Mouse (Mus musculus) embryonic facial prominence, embryonic 15.5 days (tissue): ENCODE results near the gene Atp8b5. TPM values are rescaled to one million over a fixed set of nuclear protein-coding genes. Genes with fewer than 3 reads are reported as not detected.
A peak's percentile ranks its signal among the peaks of the same experiment; 100 is the strongest.

Source experiments
- ATAC-seq: fragments of 200-750 bp; cut with Nextera tagmentation; 2 replicates; pipeline ENCODE4 v1.8.0; 2017; ENCODE audit warnings: low read depth, moderate TSS enrichment; ENCODE audit not compliant: insufficient number of reproducible peaks, low FRiP score, low TSS enrichment
- H3K27ac ChIP-seq: fragments of 300-500 bp; sonication (generic); replicated peaks from 2 replicates; pipeline ENCODE4 v1.5.1; 2015; ENCODE audit warnings: mild to moderate bottlenecking, inconsistent platforms
- H3K27me3 ChIP-seq: fragments of 300-500 bp; sonication (generic); 2 replicates; pipeline ENCODE4 v1.6.1; 2015; ENCODE audit warnings: inconsistent platforms
- H3K36me3 ChIP-seq: fragments of 300-500 bp; sonication (generic); 2 replicates; pipeline ENCODE4 v1.6.1; 2015; ENCODE audit warnings: mild to moderate bottlenecking, inconsistent platforms
- H3K4me1 ChIP-seq: fragments of 300-500 bp; sonication (generic); 2 replicates; pipeline ENCODE4 v1.6.1; 2015; ENCODE audit warnings: inconsistent platforms
- H3K4me2 ChIP-seq: fragments of 300-500 bp; sonication (generic); replicated peaks from 2 replicates; pipeline ENCODE4 v1.6.1; 2015; ENCODE audit warnings: mild to moderate bottlenecking, inconsistent platforms
- H3K4me3 ChIP-seq: fragments of 300-500 bp; sonication (generic); replicated peaks from 2 replicates; pipeline ENCODE4 v1.5.1; 2015; ENCODE audit warnings: mild to moderate bottlenecking, inconsistent platforms
- H3K9ac ChIP-seq: fragments of 300-500 bp; sonication (generic); 2 replicates; pipeline ENCODE4 v1.6.1; 2015; ENCODE audit warnings: inconsistent platforms
- H3K9me3 ChIP-seq: fragments of 300-500 bp; sonication (generic); replicated peaks from 2 replicates; pipeline ENCODE4 v1.6.1; 2016; ENCODE audit warnings: inconsistent platforms
- WGBS: fragments of 180-500 bp; shearing (Covaris S2); methylation state at CpG from one replicate; pipeline ENCODE4 v1.1.7; 2015; 5-methylcytosine and 5-hydroxymethylcytosine counted together
- polyA plus RNA-seq: library from polyadenylated mRNA; unstranded; fragments of >200 nt; fragmentation: Nextera tagmentation; extraction: Ambion mirVana; gene quantifications from 2 replicates; pipeline ENCODE4 v1.2.1, GENCODE M21; 2015

Atp8b5 gene
- polyA plus RNA-seq, 1 experiment from 2014 or later: 0.63 TPM

GRCm38 (mm10) chr4:43383246-43384082 lies 116.5 kb downstream of the Atp8b5 start:
- Histone ChIP-seq H3K4me2 (peak overlapping the region; percentile 90; the same call in 1 of the 2 replicates), H3K9me3 (no peaks in the 10 kb centered on the region), H3K9ac (no peak overlapping the region), H3K27me3 (no peaks in the 10 kb centered on the region; the same call in 1 of the 2 replicates), H3K27ac (no peak overlapping the region), H3K4me1 (peaks cover 24% of the 10 kb centered on the region), H3K4me3 (peak overlapping the region; percentile 80), H3K36me3 (no peaks in the 10 kb centered on the region)
- no peak for ATAC-seq
- WGBS: 58% methylated on average over 11 of the region's 11 CpGs

GRCm38 (mm10) chr4:43384083-43384460 lies 117.1 kb downstream of the Atp8b5 start:
- H3K4me3 ChIP-seq: no peak overlapping the region
- no peak overlapping the region for H3K27ac ChIP-seq
- WGBS: 86% methylated on average over 5 of the region's 5 CpGs
- no peak overlapping the region for H3K4me2 ChIP-seq
- H3K36me3 ChIP-seq: no peaks in the 10 kb centered on the region
- H3K27me3 ChIP-seq: no peaks in the 10 kb centered on the region; the same call in 1 of the 2 replicates
- ATAC-seq: no peak
- H3K9ac ChIP-seq: no peak overlapping the region
- peaks cover 24% of the 10 kb centered on the region for H3K4me1 ChIP-seq
- no peaks in the 10 kb centered on the region for H3K9me3 ChIP-seq

- Histone ChIP-seq H3K4me2 (no peak overlapping the region), H3K4me1 (peaks cover 24% of the 10 kb centered on the region), H3K9ac (no peak overlapping the region), H3K9me3 (no peaks in the 10 kb centered on the region), H3K4me3 (no peak overlapping the region), H3K36me3 (no peaks in the 10 kb centered on the region), H3K27ac (no peak overlapping the region), H3K27me3 (no peaks in the 10 kb centered on the region; the same call in 1 of the 2 replicates)
- no peak for ATAC-seq
- 88% methylated on average over 3 of the region's 3 CpGs for whole genome bisulfite sequencing
Measured at GRCm38 (mm10) chr4:43384541-43384940, 117.6 kb downstream of the Atp8b5 start.

- Histone ChIP-seq H3K27ac (no peak overlapping the region), H3K9ac (no peak overlapping the region), H3K4me2 (no peak overlapping the region), H3K27me3 (no peaks in the 10 kb centered on the region), H3K9me3 (no peaks in the 10 kb centered on the region), H3K4me1 (peaks cover 14% of the 10 kb centered on the region), H3K4me3 (no peak overlapping the region), H3K36me3 (no peaks in the 10 kb centered on the region)
- ATAC-seq: no peak
Measured at GRCm38 (mm10) chr4:43386932-43387331, 120.0 kb downstream of the Atp8b5 start.

- no peak overlapping the region for H3K9ac ChIP-seq
- 69% methylated on average over 2 of the region's 2 CpGs for WGBS
Measured at GRCm38 (mm10) chr4:43389390-43389789, 122.4 kb downstream of the Atp8b5 start.

GRCm38 (mm10) chr4:43389845-43390440 lies 123.0 kb downstream of the Atp8b5 start:
- H3K27ac ChIP-seq: no peak overlapping the region
- H3K4me2 ChIP-seq: no peak overlapping the region
- no peak for ATAC-seq
- no peaks in the 10 kb centered on the region for H3K27me3 ChIP-seq
- H3K9ac ChIP-seq: no peak overlapping the region
- 62% methylated on average over 9 of the region's 9 CpGs for WGBS
- no peaks in the 10 kb centered on the region for H3K9me3 ChIP-seq
- H3K4me3 ChIP-seq: no peak overlapping the region
- H3K4me1 ChIP-seq: 0 out of 2 replicates have a peak, but pooled peaks cover 10% of the 10 kb centered on the region
- no peaks in the 10 kb centered on the region for H3K36me3 ChIP-seq

More at GRCm38 (mm10) chr4:43389390-43389789, 122.4 kb downstream of the Atp8b5 start:
- Histone ChIP-seq H3K27me3 (no peaks in the 10 kb centered on the region), H3K36me3 (no peaks in the 10 kb centered on the region), H3K9me3 (no peaks in the 10 kb centered on the region), H3K27ac (no peak overlapping the region), H3K4me1 (0 out of 2 replicates have a peak, but pooled peaks cover 6% of the 10 kb centered on the region), H3K4me3 (no peak overlapping the region), H3K4me2 (no peak overlapping the region)
- no peak for ATAC-seq

GRCm38 (mm10) chr4:43391521-43392050 lies 124.6 kb downstream of the Atp8b5 start:
- Histone ChIP-seq H3K4me1 (0 out of 2 replicates have a peak, but pooled peaks cover 13% of the 10 kb centered on the region), H3K4me2 (no peak overlapping the region), H3K27me3 (no peaks in the 10 kb centered on the region), H3K27ac (no peak overlapping the region), H3K9ac (no peak overlapping the region), H3K4me3 (no peak overlapping the region), H3K36me3 (no peaks in the 10 kb centered on the region), H3K9me3 (no peaks in the 10 kb centered on the region)
- 63% methylated on average over 3 of the region's 3 CpGs for WGBS
- no peak for ATAC-seq

- Histone ChIP-seq H3K4me2 (no peak overlapping the region), H3K4me1 (peaks cover 30% of the 10 kb centered on the region), H3K4me3 (no peak overlapping the region), H3K9ac (no peak overlapping the region), H3K36me3 (no peaks in the 10 kb centered on the region), H3K27ac (peak overlapping the region; percentile 83), H3K9me3 (no peaks in the 10 kb centered on the region), H3K27me3 (no peaks in the 10 kb centered on the region)
- peak; percentile 52 for ATAC-seq
- 41% methylated on average over 15 of the region's 15 CpGs for WGBS
Measured at GRCm38 (mm10) chr4:43394345-43394891, 127.5 kb downstream of the Atp8b5 start.

- Histone ChIP-seq H3K9me3 (no peaks in the 10 kb centered on the region), H3K4me1 (peaks cover 38% of the 10 kb centered on the region), H3K4me2 (no peak overlapping the region), H3K9ac (no peak overlapping the region), H3K27ac (peak overlapping the region; percentile 83), H3K36me3 (no peaks in the 10 kb centered on the region), H3K4me3 (no peak overlapping the region), H3K27me3 (no peaks in the 10 kb centered on the region)
- 87% methylated on average over 5 of the region's 5 CpGs for WGBS
- no peak for ATAC-seq
Measured at GRCm38 (mm10) chr4:43395147-43395546, 128.2 kb downstream of the Atp8b5 start.

- peaks cover 44% of the 10 kb centered on the region for H3K4me1 ChIP-seq
- H3K36me3 ChIP-seq: no peaks in the 10 kb centered on the region
- no peak overlapping the region for H3K9ac ChIP-seq
- H3K9me3 ChIP-seq: no peaks in the 10 kb centered on the region
- no peaks in the 10 kb centered on the region for H3K27me3 ChIP-seq
- H3K4me2 ChIP-seq: no peak overlapping the region
- H3K4me3 ChIP-seq: no peak overlapping the region
- no peak overlapping the region for H3K27ac ChIP-seq
- no peak for ATAC-seq
- WGBS: 60% methylated on average over 9 of the region's 9 CpGs
Measured at GRCm38 (mm10) chr4:43395836-43396235, 128.9 kb downstream of the Atp8b5 start.

- H3K27ac ChIP-seq: no peak overlapping the region
- no peaks in the 10 kb centered on the region for H3K9me3 ChIP-seq
- ATAC-seq: no peak
- no peak overlapping the region for H3K4me3 ChIP-seq
- no peak overlapping the region for H3K4me2 ChIP-seq
- no peaks in the 10 kb centered on the region for H3K36me3 ChIP-seq
- no peaks in the 10 kb centered on the region for H3K27me3 ChIP-seq
- no peak overlapping the region for H3K9ac ChIP-seq
- H3K4me1 ChIP-seq: peaks cover 49% of the 10 kb centered on the region
- WGBS: 61% methylated on average over 5 of the region's 5 CpGs
Measured at GRCm38 (mm10) chr4:43396381-43396780, 129.4 kb downstream of the Atp8b5 start.
